Mouse (Mus musculus) heart, adult 2 months (tissue): Measurements from ENCODE around the gene Arhgef19. TPM values are rescaled to one million over a fixed set of nuclear protein-coding genes. Genes with fewer than 3 reads are reported as not detected.

Experiments
- DNase-seq, 2 experiments: peaks; one replicate each; pipeline ENCODE4 v3.0.0; 2021
- H3K27ac ChIP-seq: fragments of 200-600 bp; 2 replicates; pipeline ENCODE4 v1.8.1; 2022
- H3K27me3 ChIP-seq: fragments of 200-500 bp; 2 replicates; pipeline ENCODE4 v1.6.1; 2012; ENCODE audit warnings: mild to moderate bottlenecking, low read length, inconsistent platforms, mixed read lengths; ENCODE audit not compliant: control insufficient read depth, insufficient read depth
- H3K36me3 ChIP-seq: fragments of 200-500 bp; 2 replicates; pipeline ENCODE4 v1.6.1; 2012; ENCODE audit warnings: low read length, inconsistent platforms; ENCODE audit not compliant: control insufficient read depth, insufficient read depth
- H3K4me1 ChIP-seq: fragments of 200-500 bp; 2 replicates; pipeline ENCODE4 v1.6.1; 2011; ENCODE audit warnings: low read length; ENCODE audit not compliant: control insufficient read depth, insufficient read depth
- H3K4me3 ChIP-seq: fragments of 200-600 bp; 2 replicates; pipeline ENCODE4 v1.8.1; 2022
- H3K79me2 ChIP-seq: fragments of 200-500 bp; replicated peaks from 2 replicates; pipeline ENCODE4 v1.6.1; 2012; ENCODE audit warnings: mild to moderate bottlenecking, inconsistent platforms, low read length, moderate library complexity, mixed read lengths; ENCODE audit not compliant: control insufficient read depth, insufficient read depth
- H3K9ac ChIP-seq: fragments of 200-500 bp; 2 replicates; pipeline ENCODE4 v1.6.1; 2012; ENCODE audit warnings: low read depth, mild to moderate bottlenecking, control low read depth, inconsistent platforms, low read length, mixed read lengths
- CTCF ChIP-seq: fragments of 200-600 bp; IDR thresholded peaks from 2 replicates; pipeline ENCODE4 v1.8.1; 2022; ENCODE audit warnings: antibody characterized with exemption, mild to moderate bottlenecking, moderate library complexity
- EP300 ChIP-seq: fragments of 200-500 bp; IDR thresholded peaks from 2 replicates; pipeline ENCODE4 v1.6.1; 2011; ENCODE audit warnings: low read depth, low read length, control low read depth; ENCODE audit not compliant: insufficient read depth
- POLR2A ChIP-seq: fragments of 200-500 bp; IDR thresholded peaks from 2 replicates; pipeline ENCODE4 v1.6.1; 2011; ENCODE audit warnings: mild to moderate bottlenecking, low read depth, low read length, control low read depth; ENCODE audit not compliant: insufficient read depth
- WGBS: fragments of 180-500 bp; shearing (Covaris S2); methylation state at CpG from one replicate; pipeline ENCODE4 v1.1.7; 2018; 5-methylcytosine and 5-hydroxymethylcytosine counted together
- intact Hi-C: fragments of 180-260 bp; cut with DNase I; formaldehyde crosslinking; loops from one replicate; pipeline ENCODE4 v1.15.1; 2025
- polyA plus RNA-seq: library from polyadenylated mRNA; depleted of rRNA; stranded (reverse); fragments of >200 nt; gene quantifications from 2 replicates; pipeline ENCODE4 v1.2.3, GENCODE M21; 2012
- total RNA-seq, 2 experiments: library from RNA; stranded (reverse); gene quantifications; 2 replicates each; pipeline ENCODE4 v1.2.3; 2021

Arhgef19 gene
- total and polyA plus RNA-seq, 3 experiments, result 22.4 to 40.1 (median 37.7) TPM

- 81% methylated on average over 6 of the region's 6 CpGs for WGBS
- Histone ChIP-seq H3K79me2 (no peaks in the 10 kb centered on the region), H3K4me1 (no peaks in the 10 kb centered on the region; the same call in 1 of the 2 replicates), H3K36me3 (no peaks in the 10 kb centered on the region; the same call in 1 of the 2 replicates), H3K4me3 (no peak overlapping the region), H3K9ac (no peak overlapping the region), H3K27me3 (no peaks in the 10 kb centered on the region), H3K27ac (no peak overlapping the region; the same call in 1 of the 2 replicates)
- peak in 1 of 2 experiments; percentile 12 for DNase-seq
- TF ChIP-seq POLR2A (no peak), EP300 (no peak), CTCF (no peak)
- intact Hi-C loops, result loop anchor here (5.0 kb wide), 1 partner anchor 60 kb away; no protein-coding TSS in a partner anchor
Measured at GRCm38 (mm10) chr4:141202192-141202591, 37.1 kb upstream of the Arhgef19 start.

- Histone ChIP-seq H3K4me1 (no peaks in the 10 kb centered on the region; the same call in 1 of the 2 replicates), H3K36me3 (no peaks in the 10 kb centered on the region; the same call in 1 of the 2 replicates), H3K4me3 (no peak overlapping the region), H3K27ac (no peak overlapping the region), H3K79me2 (no peaks in the 10 kb centered on the region), H3K9ac (no peak overlapping the region), H3K27me3 (no peaks in the 10 kb centered on the region)
- TF ChIP-seq POLR2A, result no peak
- TF ChIP-seq CTCF, result peak; percentile 61
- peak in 1 of 2 experiments; percentile 31 for DNase-seq
- intact Hi-C loops, result loop anchor here (2.0 to 5.0 kb wide), 3 partner anchors 62 to 158 kb away; no protein-coding TSS in a partner anchor
- 53% methylated on average over 4 of the region's 4 CpGs for WGBS
Measured at GRCm38 (mm10) chr4:141204580-141205061, 34.7 kb upstream of the Arhgef19 start.

GRCm38 (mm10) chr4:141207081-141207480 is 32.2 kb upstream of the Arhgef19 start:
- Histone ChIP-seq H3K27me3 (no peaks in the 10 kb centered on the region), H3K4me3 (no peak overlapping the region), H3K36me3 (no peaks in the 10 kb centered on the region), H3K9ac (no peak overlapping the region), H3K4me1 (no peaks in the 10 kb centered on the region), H3K27ac (no peak overlapping the region), H3K79me2 (no peaks in the 10 kb centered on the region)
- 86% methylated on average over 5 of the region's 5 CpGs for WGBS
- no peak for DNase-seq
- TF ChIP-seq POLR2A, result no peak
- no peak for TF ChIP-seq CTCF
- no peak for TF ChIP-seq EP300
- intact Hi-C loops, result no loop called here

GRCm38 (mm10) chr4:141210524-141211219 is 28.6 kb upstream of the Arhgef19 start:
- TF ChIP-seq POLR2A (peak; percentile 43; the same call in 1 of the 2 replicates), EP300 (no peak)
- no peaks in the 10 kb centered on the region for H3K36me3 ChIP-seq
- WGBS, result 68% methylated on average over 14 of the region's 14 CpGs
- peak overlapping the region; percentile 43; the same call in 1 of the 2 replicates for H3K4me3 ChIP-seq
- intact Hi-C loops, result no loop called here
- DNase-seq, result no peak
- peak overlapping the region; percentile 86 for H3K27ac ChIP-seq
- H3K9ac ChIP-seq, result peak overlapping the region; percentile 63
- no peaks in the 10 kb centered on the region for H3K4me1 ChIP-seq
- H3K79me2 ChIP-seq, result no peaks in the 10 kb centered on the region
- no peaks in the 10 kb centered on the region for H3K27me3 ChIP-seq

- no peak overlapping the region for H3K9ac ChIP-seq
- H3K4me1 ChIP-seq, result no peaks in the 10 kb centered on the region
- H3K27me3 ChIP-seq, result no peaks in the 10 kb centered on the region
- 96% methylated on average over 4 of the region's 4 CpGs for WGBS
- intact Hi-C loops, result no loop called here
- TF ChIP-seq EP300 (no peak), POLR2A (no peak), CTCF (no peak)
- H3K27ac ChIP-seq, result no peak overlapping the region
- H3K79me2 ChIP-seq, result no peaks in the 10 kb centered on the region
- no peak for DNase-seq
- no peak overlapping the region for H3K4me3 ChIP-seq
- H3K36me3 ChIP-seq, result no peaks in the 10 kb centered on the region
Measured at GRCm38 (mm10) chr4:141211646-141212045, 27.7 kb upstream of the Arhgef19 start.

DNA sequence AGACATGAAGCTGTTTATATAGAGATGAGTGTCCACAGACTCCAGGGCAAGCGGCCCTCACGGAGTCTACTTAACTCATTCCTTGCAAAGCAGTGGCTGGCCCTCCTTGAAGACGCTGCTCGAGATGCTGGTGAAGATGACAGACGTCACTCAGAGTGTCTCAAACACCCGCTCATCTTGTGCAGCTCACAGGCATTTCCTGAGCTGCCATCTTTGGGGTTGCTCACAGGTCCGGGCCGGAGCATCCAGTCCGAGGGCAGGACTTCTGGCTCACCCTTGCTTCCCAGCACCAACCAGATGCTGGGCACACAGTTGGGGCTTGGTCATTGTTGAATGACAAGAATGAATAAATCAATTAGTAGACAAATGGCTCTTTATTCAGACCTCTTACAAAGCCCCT is 26.4 kb upstream of the Arhgef19 start:
- no peak overlapping the region for H3K27ac ChIP-seq
- no peak overlapping the region for H3K9ac ChIP-seq
- H3K27me3 ChIP-seq, result no peaks in the 10 kb centered on the region
- WGBS, result 90% methylated on average over 9 of the region's 9 CpGs
- no peak for TF ChIP-seq CTCF
- TF ChIP-seq EP300, result no peak
- no peak for TF ChIP-seq POLR2A
- DNase-seq, result no peak
- intact Hi-C loops, result no loop called here
- no peaks in the 10 kb centered on the region for H3K4me1 ChIP-seq
- H3K36me3 ChIP-seq, result no peaks in the 10 kb centered on the region
- H3K79me2 ChIP-seq, result no peaks in the 10 kb centered on the region
- H3K4me3 ChIP-seq, result no peak overlapping the region
